In genomic region chr13:80884377-80884983, GRCm38 (mm10) we compare ENCODE assay signal across 8 mouse cellular contexts. TPM values are rescaled to one million over a fixed set of nuclear protein-coding genes. Genes with fewer than 3 reads are reported as not detected.
DNase-seq lines count a peak whose midpoint lies in the region; ATAC-seq and TF ChIP-seq lines count a peak whose summit lies in the region.

No protein-coding gene starts in this region.

- no peak for TF ChIP-seq POLR2A in bone marrow macrophage, adult 2 months (IDR thresholded peaks at IDR 0.05; ENCODE audit: borderline replicate concordance, low read depth, low read length)
- no peak for TF ChIP-seq POLR2A in liver, adult 2 months (IDR thresholded peaks at IDR 0.05; ENCODE audit: extremely low read depth, insufficient read depth, low read length)
- peak; percentile 28 for TF ChIP-seq POLR2A in myocyte (IDR thresholded peaks at IDR 0.05; ENCODE audit: insufficient read length, low read depth)

- no peak overlapping the region for H3ac ChIP-seq in myocyte (ENCODE audit: control insufficient read depth, insufficient read length)

- peak; percentile 33 for ATAC-seq in erythroblast, adult 5-6 weeks (replicated peaks; ENCODE audit: low FRiP score, poor library complexity, severe bottlenecking)
- no peak for ATAC-seq in heart, embryonic 12.5 days (ENCODE audit: insufficient number of reproducible peaks, low FRiP score)
- ATAC-seq in kidney, embryonic 16.5 days (ENCODE audit: low FRiP score, low TSS enrichment), result no peak
- ATAC-seq in stomach, embryonic 14.5 days (ENCODE audit: insufficient number of reproducible peaks, insufficient read depth, low FRiP score, low read depth), result no peak

- H3K4me2 ChIP-seq in heart, embryonic 12.5 days, result peak overlapping the region; percentile 73
- peak overlapping the region; percentile 48 for H3K4me2 ChIP-seq in kidney, embryonic 16.5 days (replicated peaks; ENCODE audit: low read depth, low read length)
- H3K4me2 ChIP-seq in myocyte (ENCODE audit: low read depth), result peak overlapping the region; percentile 45
- H3K4me2 ChIP-seq in stomach, embryonic 14.5 days (replicated peaks; ENCODE audit: low read depth, low read length), result peak overlapping the region; percentile 32

- peaks cover 9% of the 10 kb centered on the region for H3K36me3 ChIP-seq in heart, embryonic 12.5 days
- peaks cover 3% of the 10 kb centered on the region; the same call in 1 of the 2 replicates for H3K36me3 ChIP-seq in kidney, embryonic 16.5 days (ENCODE audit: insufficient read depth, low read length)
- H3K36me3 ChIP-seq in liver, adult 2 months (ENCODE audit: control insufficient read depth, insufficient read depth, low read length), result peaks cover 15% of the 10 kb centered on the region
- H3K36me3 ChIP-seq in myocyte (ENCODE audit: control insufficient read depth, insufficient read depth), result peaks cover 22% of the 10 kb centered on the region
- H3K36me3 ChIP-seq in stomach, embryonic 14.5 days (ENCODE audit: control insufficient read depth, insufficient read depth, low read length), result peaks cover 3% of the 10 kb centered on the region; the same call in 1 of the 2 replicates

- H3K4me1 ChIP-seq in bone marrow macrophage, adult 2 months (ENCODE audit: control insufficient read depth, insufficient read depth, low read length), result peaks cover 5% of the 10 kb centered on the region; the same call in 1 of the 2 replicates
- 0 out of 2 replicates have a peak, but pooled peaks cover 2% of the 10 kb centered on the region for H3K4me1 ChIP-seq in heart, embryonic 12.5 days (replicated peaks)
- peaks cover 7% of the 10 kb centered on the region; the same call in 1 of the 2 replicates for H3K4me1 ChIP-seq in kidney, embryonic 16.5 days (ENCODE audit: insufficient read depth, low read length)
- peaks cover 4% of the 10 kb centered on the region; the same call in 1 of the 2 replicates for H3K4me1 ChIP-seq in liver, adult 2 months (ENCODE audit: control insufficient read depth, insufficient read depth, low read length)
- H3K4me1 ChIP-seq in stomach, embryonic 14.5 days (ENCODE audit: control insufficient read depth, insufficient read depth, low read length), result no peaks in the 10 kb centered on the region

- no peaks in the 10 kb centered on the region for H3K27me3 ChIP-seq in heart, embryonic 12.5 days (replicated peaks)
- no peaks in the 10 kb centered on the region for H3K27me3 ChIP-seq in kidney, embryonic 16.5 days (ENCODE audit: insufficient read depth, low read length)
- no peaks in the 10 kb centered on the region for H3K27me3 ChIP-seq in liver, adult 2 months (ENCODE audit: control insufficient read depth, insufficient read depth, low read length)
- H3K27me3 ChIP-seq in myocyte (ENCODE audit: control insufficient read depth, insufficient read depth, insufficient read length), result no peaks in the 10 kb centered on the region
- no peaks in the 10 kb centered on the region for H3K27me3 ChIP-seq in stomach, embryonic 14.5 days (ENCODE audit: control insufficient read depth, insufficient read depth, low read length)

- no peak for TF ChIP-seq CTCF in bone marrow macrophage, adult 2 months (IDR thresholded peaks at IDR 0.05; ENCODE audit: low read depth, low read length)
- no peak for TF ChIP-seq CTCF in liver, adult 2 months (IDR thresholded peaks at IDR 0.05; ENCODE audit: low read depth, low read length)

- H3K27ac ChIP-seq in bone marrow macrophage, adult 2 months (ENCODE audit: insufficient read depth, low read depth, low read length), result peak overlapping the region; percentile 63
- H3K27ac ChIP-seq in heart, embryonic 12.5 days (ENCODE audit: poor library complexity, severe bottlenecking), result peak overlapping the region; percentile 100
- H3K27ac ChIP-seq in kidney, embryonic 16.5 days (ENCODE audit: low read length), result peak overlapping the region; percentile 100
- H3K27ac ChIP-seq in liver, adult 2 months (replicated peaks; ENCODE audit: insufficient read depth, low read depth, low read length), result peak overlapping the region; percentile 86
- H3K27ac ChIP-seq in stomach, embryonic 14.5 days (ENCODE audit: low read length), result peak overlapping the region; percentile 100

- no peaks in the 10 kb centered on the region for H3K9me3 ChIP-seq in heart, embryonic 12.5 days (replicated peaks)
- no peaks in the 10 kb centered on the region for H3K9me3 ChIP-seq in kidney, embryonic 16.5 days (ENCODE audit: low read length)
- H3K9me3 ChIP-seq in stomach, embryonic 14.5 days (ENCODE audit: control insufficient read depth, low read depth, low read length), result no peaks in the 10 kb centered on the region

- 0 out of 2 replicates have a peak, but pooled peaks cover 3% of the 10 kb centered on the region for H3K79me2 ChIP-seq in liver, adult 2 months (ENCODE audit: control insufficient read depth, insufficient read depth, low read length)
- peaks cover 32% of the 10 kb centered on the region for H3K79me2 ChIP-seq in myocyte (ENCODE audit: control insufficient read depth, insufficient read depth)

- peak overlapping the region; percentile 69 for H3K4me3 ChIP-seq in bone marrow macrophage, adult 2 months (ENCODE audit: insufficient read depth, low read length)
- H3K4me3 ChIP-seq in heart, embryonic 12.5 days, result peak overlapping the region; percentile 83
- H3K4me3 ChIP-seq in kidney, embryonic 16.5 days (ENCODE audit: low read length), result peak overlapping the region; percentile 88
- peak overlapping the region; percentile 90 for H3K4me3 ChIP-seq in liver, adult 2 months (ENCODE audit: insufficient read depth, low read depth, low read length)
- H3K4me3 ChIP-seq in myocyte, result peak overlapping the region; percentile 60
- peak overlapping the region; percentile 92 for H3K4me3 ChIP-seq in stomach, embryonic 14.5 days (ENCODE audit: low read depth, low read length)

- peak; percentile 92 for DNase-seq in A20 (ENCODE audit: low read depth, low spot score)
- DNase-seq in liver, adult 2 months (ENCODE audit: extremely low read depth, low read depth, low spot score), result peak; percentile 61

- under 1% methylated on average over 15 of the region's 15 CpGs for WGBS in heart, embryonic 12.5 days
- under 1% methylated on average over 15 of the region's 15 CpGs for WGBS in kidney, embryonic 16.5 days
- WGBS in liver, adult 2 months, result under 1% methylated on average over 15 of the region's 15 CpGs
- WGBS in stomach, embryonic 14.5 days, result under 1% methylated on average over 15 of the region's 15 CpGs

- H3K9ac ChIP-seq in heart, embryonic 12.5 days, result peak overlapping the region; percentile 86
- peak overlapping the region; percentile 100 for H3K9ac ChIP-seq in kidney, embryonic 16.5 days (replicated peaks; ENCODE audit: low read length)
- H3K9ac ChIP-seq in liver, adult 2 months (ENCODE audit: low read depth, low read length), result peak overlapping the region; percentile 87
- H3K9ac ChIP-seq in stomach, embryonic 14.5 days (replicated peaks; ENCODE audit: low read depth, low read length), result peak overlapping the region; percentile 96

TF ChIP-seq in myocyte, 11 proteins besides CTCF, POLR2A, EP300 and RAD21:
- TF ChIP-seq E2F4 (IDR thresholded peaks at IDR 0.05; ENCODE audit: insufficient read depth) (no peak), MAX (IDR thresholded peaks at IDR 0.05; ENCODE audit: low read depth) (no peak), POLR2AphosphoS2 (IDR thresholded peaks at IDR 0.05; ENCODE audit: insufficient read length, low read depth) (peak; percentile 33), USF1 (IDR thresholded peaks at IDR 0.05; ENCODE audit: low read depth) (peak; percentile 92), MYOD1 (IDR thresholded peaks at IDR 0.05; ENCODE audit: control insufficient read depth in 1 of 3, insufficient read length in 2 of 3, low read depth in 2 of 3) (no peak)
TF ChIP-seq in myocyte: peak in this region for 2.

RNA-seq across cellular contexts. Expression of gene Arrdc3, which starts 1.3 kb away (rescaled TPM):
- polyA plus RNA-seq in bone marrow macrophage, adult 2 months (2012; ENCODE audit: insufficient read depth, insufficient read length, missing spikeins), result 23.2 and 25.6 TPM in 2 replicates
- total RNA-seq in erythroblast, adult 5-6 weeks (2015; ENCODE audit: low replicate concordance), result 111 and 115 TPM in 2 replicates
- 177 and 199 TPM in 2 replicates for total RNA-seq in erythroblast, adult 5-6 weeks (2017; ENCODE audit: low replicate concordance)
- 69.6 and 73.4 TPM in 2 replicates for polyA plus RNA-seq in heart, embryonic 12.5 days (2016; fragmentation: Nextera tagmentation; extraction: Ambion mirVana)
- polyA plus RNA-seq in kidney, embryonic 16.5 days (2015; fragmentation: Nextera tagmentation; extraction: Ambion mirVana), result 61.5 and 64.4 TPM in 2 replicates
- total RNA-seq in liver, adult 2 months (2014; rRNA removed), result 318 and 336 TPM in 2 replicates
- polyA plus RNA-seq in liver, adult 2 months (2012; rRNA removed), result 68.9 and 87.1 TPM in 2 replicates
- polyA plus RNA-seq in myocyte (2012; fragmentation: generic; extraction: Trizol), result 9.2 TPM
- polyA plus RNA-seq in stomach, embryonic 14.5 days (2014; fragmentation: Nextera tagmentation; extraction: Ambion mirVana), result 56.5 and 61.6 TPM in 2 replicates
